Mouse (Mus musculus) forebrain, postnatal 0 days (tissue): ENCODE results near the gene Mxra7. TPM values are rescaled to one million over a fixed set of nuclear protein-coding genes. Genes with fewer than 3 reads are reported as not detected.

Experiments
- ATAC-seq: fragments of 200-750 bp; cut with Nextera tagmentation; 2 replicates; pipeline ENCODE4 v1.8.0; 2017; ENCODE audit warnings: mild to moderate bottlenecking, moderate library complexity
- DNase-seq: peaks from one replicate; pipeline ENCODE4 v3.0.0-alpha.2; 2015
- H3K27ac ChIP-seq: fragments of 300-500 bp; sonication (generic); 2 replicates; pipeline ENCODE4 v1.5.1; 2014; ENCODE audit warnings: low read depth, mild to moderate bottlenecking, antibody characterized with exemption, low read length, moderate library complexity, mixed read lengths
- H3K27me3 ChIP-seq: fragments of 300-500 bp; sonication (generic); 2 replicates; pipeline ENCODE4 v1.6.1; 2014; ENCODE audit warnings: mild to moderate bottlenecking, low read length, mixed read lengths; ENCODE audit not compliant: insufficient read depth
- H3K36me3 ChIP-seq: fragments of 300-500 bp; sonication (generic); 2 replicates; pipeline ENCODE4 v1.6.1; 2014; ENCODE audit warnings: mild to moderate bottlenecking, moderate library complexity; ENCODE audit not compliant: insufficient read depth
- H3K4me1 ChIP-seq: fragments of 300-500 bp; sonication (generic); 2 replicates; pipeline ENCODE4 v1.6.1; 2014; ENCODE audit warnings: antibody characterized with exemption; ENCODE audit not compliant: insufficient read depth
- H3K4me2 ChIP-seq: fragments of 300-500 bp; sonication (generic); 2 replicates; pipeline ENCODE4 v1.6.1; 2014; ENCODE audit warnings: low read depth, mild to moderate bottlenecking, moderate library complexity
- H3K4me3 ChIP-seq: fragments of 300-500 bp; sonication (generic); 2 replicates; pipeline ENCODE4 v1.5.1; 2014; ENCODE audit warnings: low read depth, low read length, mixed read lengths
- H3K9ac ChIP-seq: fragments of 300-500 bp; sonication (generic); 2 replicates; pipeline ENCODE4 v1.6.1; 2014; ENCODE audit warnings: mild to moderate bottlenecking
- H3K9me3 ChIP-seq: fragments of 300-500 bp; sonication (generic); 2 replicates; pipeline ENCODE4 v1.6.1; 2016; ENCODE audit warnings: low read length
- CTCF ChIP-seq: sonication (generic); IDR thresholded peaks from 2 replicates; pipeline ENCODE4 v1.5.1; 2016; ENCODE audit warnings: antibody characterized with exemption, control low read depth, low read depth
- WGBS: fragments of 180-500 bp; shearing (Covaris S2); extraction: QIAGEN DNeasy Blood & Tissue Kit; methylation state at CpG from one replicate; pipeline ENCODE4 v1.1.7; 2014; 5-methylcytosine and 5-hydroxymethylcytosine counted together
- polyA plus RNA-seq: library from polyadenylated mRNA; unstranded; fragments of >200 nt; fragmentation: Nextera tagmentation; extraction: Ambion mirVana; gene quantifications from 2 replicates; pipeline ENCODE4 v1.2.1, GENCODE M21; 2015
- total RNA-seq: library from RNA; depleted of rRNA; stranded (reverse); fragments of >200 nt; gene quantifications from 2 replicates; pipeline ENCODE4 v1.2.3, GENCODE M21; 2014

Gene Mxra7
- total and polyA plus RNA-seq, 2 experiments from 2014 or later = 9.8 to 16.0 TPM

DNA sequence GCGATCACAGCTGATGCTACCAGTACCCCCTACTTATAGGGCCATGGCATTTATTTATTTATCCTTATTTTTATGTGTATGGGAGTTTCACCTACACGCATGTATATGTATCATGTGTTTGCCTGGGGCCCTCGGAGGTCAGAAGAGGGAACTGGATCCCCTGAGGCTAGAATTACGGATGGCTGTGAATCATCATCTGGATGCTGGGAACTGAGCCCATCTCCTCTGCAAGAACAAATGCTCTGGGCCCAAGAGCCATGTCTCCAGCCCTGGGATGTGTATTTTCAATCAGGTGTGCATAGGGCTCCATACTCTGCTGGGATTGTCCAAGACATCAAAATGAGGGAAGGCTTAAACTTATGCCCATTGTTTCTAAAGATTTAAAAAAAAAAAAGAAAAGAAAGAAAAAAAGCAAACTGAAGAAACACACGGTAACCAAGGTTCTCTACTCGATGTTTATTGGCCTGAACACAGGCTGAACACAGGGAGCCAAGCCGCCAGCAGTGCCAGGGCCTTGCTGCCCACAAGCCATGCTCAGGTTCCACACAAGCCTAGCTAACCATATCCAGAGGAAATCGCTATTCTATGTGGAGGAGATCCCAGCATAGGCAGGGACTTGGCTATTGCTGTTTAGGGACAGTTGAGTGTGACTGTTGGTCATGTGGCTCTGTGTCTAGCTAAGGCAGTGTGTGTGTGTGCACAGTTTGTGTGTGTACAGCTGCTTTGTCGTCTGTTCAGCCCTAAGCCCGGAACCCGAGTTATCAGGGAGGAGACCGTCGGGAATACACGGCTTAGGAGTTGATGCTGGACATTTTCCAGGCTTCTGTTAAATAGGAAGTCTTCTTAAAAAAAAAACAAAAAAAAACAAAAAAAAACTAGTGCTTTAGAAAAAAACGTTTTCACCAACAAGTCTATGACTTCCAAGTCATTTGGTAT lies 21.4 kb downstream of the Mxra7 start:
- Histone ChIP-seq H3K4me1 (0 out of 2 replicates have a peak, but pooled peaks cover 7% of the 10 kb centered on the region), H3K27me3 (no peaks in the 10 kb centered on the region), H3K9me3 (no peaks in the 10 kb centered on the region), H3K27ac (no peak overlapping the region), H3K9ac (no peak overlapping the region), H3K4me3 (no peak overlapping the region), H3K36me3 (no peaks in the 10 kb centered on the region), H3K4me2 (no peak overlapping the region)
- no peak for DNase-seq
- no peak for ATAC-seq
- WGBS = 62% methylated on average over 15 of the region's 15 CpGs
- no peak for TF ChIP-seq CTCF

DNA sequence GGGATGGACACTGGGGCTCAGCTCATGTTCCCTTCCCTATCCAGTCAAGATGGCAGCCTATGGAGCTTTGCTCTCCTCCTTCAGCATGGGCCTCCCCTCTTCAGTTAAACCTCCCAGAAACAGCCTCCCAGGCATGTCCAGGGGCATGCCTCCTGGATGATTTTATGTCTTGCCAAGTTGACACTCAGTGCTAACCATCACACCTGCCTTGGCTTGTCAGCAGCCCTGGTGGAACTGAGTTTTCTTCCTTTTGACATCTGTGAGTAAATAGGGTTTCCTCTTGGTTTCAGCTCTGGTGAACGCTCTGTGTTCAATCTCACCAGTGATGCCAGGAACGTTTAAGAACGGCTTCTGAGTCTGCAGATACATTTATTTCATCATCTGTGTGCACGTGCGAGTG lies 25.1 kb downstream of the Mxra7 start:
- no peaks in the 10 kb centered on the region for H3K36me3 ChIP-seq
- no peaks in the 10 kb centered on the region for H3K27me3 ChIP-seq
- H3K4me1 ChIP-seq = no peaks in the 10 kb centered on the region
- H3K27ac ChIP-seq = no peak overlapping the region
- H3K4me3 ChIP-seq = no peak overlapping the region
- 86% methylated on average over 5 of the region's 5 CpGs for WGBS
- no peaks in the 10 kb centered on the region for H3K9me3 ChIP-seq
- no peak overlapping the region for H3K9ac ChIP-seq
- no peak overlapping the region for H3K4me2 ChIP-seq
- ATAC-seq (no peak), DNase-seq (no peak)
- TF ChIP-seq CTCF = no peak

GRCm38 (mm10) chr11:116801106-116801505 lies 26.7 kb downstream of the Mxra7 start:
- no peak overlapping the region for H3K4me3 ChIP-seq
- no peaks in the 10 kb centered on the region for H3K4me1 ChIP-seq
- WGBS = 65% methylated on average over 5 of the region's 5 CpGs
- H3K36me3 ChIP-seq = no peaks in the 10 kb centered on the region
- H3K27me3 ChIP-seq = no peaks in the 10 kb centered on the region
- DNase-seq = no peak
- H3K4me2 ChIP-seq = no peak overlapping the region
- ATAC-seq = no peak
- H3K27ac ChIP-seq = no peak overlapping the region
- H3K9ac ChIP-seq = no peak overlapping the region
- no peaks in the 10 kb centered on the region for H3K9me3 ChIP-seq
- no peak for TF ChIP-seq CTCF

DNA sequence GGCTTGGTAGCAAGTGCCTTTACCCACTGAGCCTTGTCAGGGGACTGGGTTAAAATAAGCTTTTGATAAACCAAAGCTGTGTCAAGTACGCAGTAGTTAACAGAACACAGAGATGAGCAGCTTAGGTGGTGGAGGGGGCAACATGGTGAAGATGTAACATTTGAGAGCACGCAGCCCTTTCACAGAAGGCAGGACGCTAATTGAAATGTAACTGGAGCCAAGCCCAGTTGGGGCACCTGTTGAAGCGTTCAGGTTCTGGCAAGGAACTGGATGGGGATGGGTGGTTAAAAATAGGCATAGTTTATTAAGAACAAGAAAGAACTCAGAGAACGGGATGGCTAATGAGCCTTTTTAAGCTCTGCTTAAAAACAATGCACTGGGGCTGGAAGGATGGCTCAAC lies 28.5 kb downstream of the Mxra7 start:
- peak; percentile 47 for DNase-seq
- Histone ChIP-seq H3K9ac (no peak overlapping the region), H3K36me3 (no peaks in the 10 kb centered on the region), H3K27ac (no peak overlapping the region), H3K27me3 (no peaks in the 10 kb centered on the region), H3K4me1 (no peaks in the 10 kb centered on the region), H3K4me3 (no peak overlapping the region), H3K9me3 (no peaks in the 10 kb centered on the region), H3K4me2 (no peak overlapping the region)
- 59% methylated on average over 5 of the region's 5 CpGs for WGBS
- TF ChIP-seq CTCF = no peak
- ATAC-seq = no peak

DNA sequence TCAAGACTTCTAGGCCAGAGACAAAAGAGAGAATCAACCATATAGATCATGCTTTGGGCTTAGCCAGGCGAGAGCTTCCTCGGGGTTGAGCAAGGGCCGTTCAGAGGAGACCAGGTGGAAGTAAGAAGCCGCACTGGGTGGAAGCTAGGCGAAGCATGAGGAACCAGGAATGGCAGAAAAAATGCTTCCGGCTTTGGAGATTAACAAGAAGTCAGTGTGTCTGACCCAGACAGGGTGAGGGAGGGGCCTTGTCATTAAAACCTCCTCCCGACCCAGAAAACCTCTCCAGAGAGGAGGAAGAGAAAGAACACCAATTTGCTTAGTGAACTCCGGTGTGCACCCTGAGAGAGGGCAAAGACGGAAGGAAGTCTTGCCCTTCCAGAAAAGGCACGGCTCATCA lies 43.6 kb downstream of the Mxra7 start:
- no peak overlapping the region for H3K9ac ChIP-seq
- no peak for DNase-seq
- H3K27ac ChIP-seq = no peak overlapping the region
- no peaks in the 10 kb centered on the region for H3K9me3 ChIP-seq
- no peaks in the 10 kb centered on the region for H3K4me1 ChIP-seq
- H3K4me2 ChIP-seq = no peak overlapping the region
- 90% methylated on average over 10 of the region's 10 CpGs for WGBS
- ATAC-seq = no peak
- H3K4me3 ChIP-seq = no peak overlapping the region
- TF ChIP-seq CTCF = no peak
- H3K27me3 ChIP-seq = no peaks in the 10 kb centered on the region
- H3K36me3 ChIP-seq = no peaks in the 10 kb centered on the region

GRCm38 (mm10) chr11:116782737-116783145 lies 45.1 kb downstream of the Mxra7 start:
- Histone ChIP-seq H3K4me3 (no peak overlapping the region), H3K9ac (no peak overlapping the region), H3K4me1 (no peaks in the 10 kb centered on the region), H3K4me2 (no peak overlapping the region), H3K27ac (no peak overlapping the region), H3K36me3 (no peaks in the 10 kb centered on the region), H3K27me3 (no peaks in the 10 kb centered on the region), H3K9me3 (no peaks in the 10 kb centered on the region)
- no peak for ATAC-seq
- no peak for DNase-seq
- 63% methylated on average over 9 of the region's 9 CpGs for WGBS
- TF ChIP-seq CTCF = 0 out of 2 replicates have a peak, but pooled peaks have one; percentile 5

GRCm38 (mm10) chr11:116775407-116775806 lies 52.4 kb downstream of the Mxra7 start, which contains the start of gene St6galnac1:
St6galnac1 (minus strand) TSS chr11:116775507.
- Histone ChIP-seq H3K9ac (no peak within 1 kb of the TSS), H3K4me2 (no peak within 1 kb of the TSS), H3K27me3 (no peaks in the 10 kb centered on the region), H3K27ac (no peak within 1 kb of the TSS), H3K9me3 (no peaks in the 10 kb centered on the region), H3K4me1 (no peaks in the 10 kb centered on the region), H3K36me3 (no peaks in the 10 kb centered on the region), H3K4me3 (no peak within 1 kb of the TSS)
- TF ChIP-seq CTCF = no peak
- DNase-seq (no peak), ATAC-seq (no peak)
- WGBS = 87% methylated on average over 7 of the region's 7 CpGs
